Mouse (Mus musculus): ENCODE data around the gene Muc4. TPM values are rescaled to one million over a fixed set of nuclear protein-coding genes. Genes with fewer than 3 reads are reported as not detected.

Muc4 gene
- total and polyA plus RNA-seq, 3 experiments, result not detected

GRCm38 (mm10) chr16:32829104-32829503, 93.4 kb downstream of the Muc4 start:
- Histone ChIP-seq H3K36me3 (ENCODE audit: control insufficient read depth in 1 of 2, insufficient read depth in 2 of 2, low read length in 2 of 2) (peaks cover 0 to 13% of the 10 kb centered on the region in 2 experiments; a peak in 2 of 4 replicates), H3K9ac (ENCODE audit: control insufficient read depth, low read depth, low read length, poor library complexity, severe bottlenecking) (no peak overlapping the region), H3K4me3 (ENCODE audit: control insufficient read depth in 1 of 2, insufficient read depth in 1 of 2, low read depth in 2 of 2, low read length in 2 of 2) (no peak overlapping the region), H3K27me3 (ENCODE audit: control insufficient read depth in 1 of 2, insufficient read depth in 2 of 2, low read length in 2 of 2) (no peaks in the 10 kb centered on the region), H3K9me3 (replicated peaks; ENCODE audit: insufficient read depth, low read length) (no peaks in the 10 kb centered on the region), H3K4me1 (ENCODE audit: control insufficient read depth in 1 of 2, insufficient read depth in 2 of 2, low read length in 2 of 2) (peaks cover 0 to 14% of the 10 kb centered on the region in 2 experiments; a peak in 3 of 4 replicates), H3K27ac (ENCODE audit: control insufficient read depth, low read depth, low read length) (no peak overlapping the region), H3K79me2 (ENCODE audit: control insufficient read depth, insufficient read depth, low read length, poor library complexity) (no peaks in the 10 kb centered on the region)
- DNase-seq (ENCODE audit: low read depth, low spot score), result peak; percentile 61
- TF ChIP-seq CHD1 (IDR thresholded peaks at IDR 0.05; ENCODE audit: low read depth, low read length), result no peak
- no peak for TF ChIP-seq BHLHE40 (IDR thresholded peaks at IDR 0.05; ENCODE audit: borderline replicate concordance, low read depth, low read length)
- TF ChIP-seq POLR2AphosphoS5 (IDR thresholded peaks at IDR 0.05; ENCODE audit: borderline replicate concordance, low read depth, low read length), result no peak
- TF ChIP-seq NRF1 (IDR thresholded peaks at IDR 0.05; ENCODE audit: insufficient read depth, low read depth, low read length, poor library complexity, severe bottlenecking), result no peak
- TF ChIP-seq ETS1 (IDR thresholded peaks at IDR 0.05; ENCODE audit: low read depth, low read length), result 0 out of 2 replicates have a peak, but pooled peaks have one; percentile 32
- no peak for TF ChIP-seq POLR2A (IDR thresholded peaks at IDR 0.05; ENCODE audit: control insufficient read depth in 1 of 2, insufficient read depth in 1 of 2, low read depth in 1 of 2, low read length in 2 of 2, poor library complexity in 1 of 2)
- TF ChIP-seq E2F4 (IDR thresholded peaks at IDR 0.05; ENCODE audit: borderline replicate concordance, low read depth, low read length), result no peak
- no peak for TF ChIP-seq SIN3A (IDR thresholded peaks at IDR 0.05; ENCODE audit: low read length)
- TF ChIP-seq JUND (IDR thresholded peaks at IDR 0.05; ENCODE audit: low read depth, low read length), result no peak
- no peak for TF ChIP-seq MXI1 (IDR thresholded peaks at IDR 0.05; ENCODE audit: low read depth, low read length)
- no peak for TF ChIP-seq RAD21 (IDR thresholded peaks at IDR 0.05; ENCODE audit: low read depth, low read length)
- no peak for TF ChIP-seq CHD2 (IDR thresholded peaks at IDR 0.05; ENCODE audit: low read length)
- TF ChIP-seq ZNF384 (IDR thresholded peaks at IDR 0.05; ENCODE audit: low read depth, low read length), result no peak
- TF ChIP-seq HCFC1 (IDR thresholded peaks at IDR 0.05; ENCODE audit: low read depth, low read length), result no peak
- TF ChIP-seq USF1 (IDR thresholded peaks at IDR 0.05; ENCODE audit: low read depth, low read length), result no peak
- TF ChIP-seq MAFK (IDR thresholded peaks at IDR 0.05; ENCODE audit: borderline replicate concordance, low read depth, low read length), result no peak
- peak; percentile 58 for TF ChIP-seq GATA1 (IDR thresholded peaks at IDR 0.05; ENCODE audit: low read depth, low read length)
- no peak for TF ChIP-seq USF2 (IDR thresholded peaks at IDR 0.05; ENCODE audit: borderline replicate concordance in 1 of 2, insufficient read depth in 1 of 2, low read depth in 1 of 2, low read length in 2 of 2)
- peak; percentile 60 to 70; a peak in 3 of 4 replicates for TF ChIP-seq EP300 (IDR thresholded peaks at IDR 0.05; ENCODE audit: low read depth in 1 of 2, low read length in 2 of 2)
- TF ChIP-seq ELF1 (IDR thresholded peaks at IDR 0.05; ENCODE audit: low read depth, low read length), result 0 out of 2 replicates have a peak, but pooled peaks have one; percentile 10
- TF ChIP-seq ZC3H11A (IDR thresholded peaks at IDR 0.05; ENCODE audit: low read depth, low read length), result no peak
- TF ChIP-seq SMC3 (IDR thresholded peaks at IDR 0.05; ENCODE audit: low read depth, low read length), result no peak
- no peak for TF ChIP-seq POLR2AphosphoS2 (IDR thresholded peaks at IDR 0.05; ENCODE audit: low read length)
- TF ChIP-seq RCOR1 (IDR thresholded peaks at IDR 0.05; ENCODE audit: low read depth, low read length), result peak; percentile 69; the same call in 1 of the 2 replicates
- TF ChIP-seq ZMIZ1 (IDR thresholded peaks at IDR 0.05; ENCODE audit: low read depth, low read length), result no peak
- no peak for TF ChIP-seq MEF2A (IDR thresholded peaks at IDR 0.05; ENCODE audit: extremely low read depth, insufficient replicate concordance, low read depth, low read length, poor library complexity, severe bottlenecking)
- no peak for TF ChIP-seq MAZ (IDR thresholded peaks at IDR 0.05; ENCODE audit: low read depth, low read length)
- TF ChIP-seq ZKSCAN1 (IDR thresholded peaks at IDR 0.05; ENCODE audit: low read depth, low read length), result no peak
- peak in 1 of 3 experiments; percentile 8; a peak in 2 of 6 replicates for TF ChIP-seq CTCF (IDR thresholded peaks at IDR 0.05 in 2 of 3, conservative IDR thresholded peaks at IDR 0.05 in 1 of 3; ENCODE audit: control insufficient read depth in 1 of 3, insufficient read depth in 1 of 3, low read depth in 2 of 3, low read length in 3 of 3, poor library complexity in 1 of 3, severe bottlenecking in 1 of 3)
- TF ChIP-seq TBP (IDR thresholded peaks at IDR 0.05; ENCODE audit: low read depth, low read length), result no peak
- no peak for TF ChIP-seq KAT2A (conservative IDR thresholded peaks at IDR 0.05; ENCODE audit: low read depth, low read length)
- TF ChIP-seq TAL1 (IDR thresholded peaks at IDR 0.05; ENCODE audit: low read length), result peak; percentile 51
- TF ChIP-seq UBTF (IDR thresholded peaks at IDR 0.05; ENCODE audit: borderline replicate concordance, insufficient read depth, low read depth, low read length), result no peak
- TF ChIP-seq TCF12 (IDR thresholded peaks at IDR 0.05; ENCODE audit: low read depth, low read length), result peak; percentile 40; the same call in 1 of the 2 replicates
- no peak for TF ChIP-seq NELFE (IDR thresholded peaks at IDR 0.05; ENCODE audit: low read depth, low read length)
- no peak for TF ChIP-seq MYB (IDR thresholded peaks at IDR 0.05; ENCODE audit: low read depth, low read length)
- no peak for TF ChIP-seq GABPA (IDR thresholded peaks at IDR 0.05; ENCODE audit: low read depth, low read length)
- TF ChIP-seq MYC (IDR thresholded peaks at IDR 0.05; ENCODE audit: low read depth, low read length), result no peak

Data from MEL (cell line).